Mouse (Mus musculus) MEL (cell line): Measurements from ENCODE around the gene Axin1. TPM values are rescaled to one million over a fixed set of nuclear protein-coding genes. Genes with fewer than 3 reads are reported as not detected.

Source experiments
- DNase-seq: peaks from one replicate; pipeline ENCODE4 v3.0.0; 2011; ENCODE audit warnings: low read depth, low spot score
- H3K27ac ChIP-seq: 2 replicates; pipeline ENCODE4 v1.5.1; 2012; ENCODE audit warnings: low read depth, mild to moderate bottlenecking, control low read depth, low read length, moderate library complexity; ENCODE audit not compliant: control insufficient read depth
- H3K27me3 ChIP-seq, 2 experiments: fragments of 150-350 bp in 1 of 2; sonication (generic) in 1 of 2; 2 replicates each; pipeline ENCODE4 v1.6.1; 2012; ENCODE audit warnings: low read length in 2 of 2, mild to moderate bottlenecking in 2 of 2, improper control_type of control experiment in 1 of 2, moderate library complexity in 1 of 2; ENCODE audit not compliant: insufficient read depth in 2 of 2, control insufficient read depth in 1 of 2
- H3K36me3 ChIP-seq, 2 experiments: 2 replicates each; pipeline ENCODE4 v1.6.1; 2012 to 2014; ENCODE audit warnings: low read length in 2 of 2, improper control_type of control experiment in 1 of 2, inconsistent platforms in 1 of 2, mild to moderate bottlenecking in 1 of 2; ENCODE audit not compliant: insufficient read depth in 2 of 2, control insufficient read depth in 1 of 2
- H3K4me1 ChIP-seq, 2 experiments: fragments of 150-350 bp in 1 of 2; sonication (generic) in 1 of 2; 2 replicates each; pipeline ENCODE4 v1.6.1; 2012; ENCODE audit warnings: low read length in 2 of 2, improper control_type of control experiment in 1 of 2, mild to moderate bottlenecking in 1 of 2; ENCODE audit not compliant: insufficient read depth in 2 of 2, control insufficient read depth in 1 of 2
- H3K4me3 ChIP-seq, 2 experiments: fragments of 150-350 bp in 1 of 2; sonication (generic) in 1 of 2; 2 replicates each; pipeline ENCODE4 v1.5.1; 2012; ENCODE audit warnings: low read depth in 2 of 2, low read length in 2 of 2, mild to moderate bottlenecking in 2 of 2, moderate library complexity in 2 of 2, control low read depth in 1 of 2, improper control_type of control experiment in 1 of 2; ENCODE audit not compliant: control insufficient read depth in 1 of 2, insufficient read depth in 1 of 2
- H3K79me2 ChIP-seq: 2 replicates; pipeline ENCODE4 v1.6.1; 2012; ENCODE audit warnings: mild to moderate bottlenecking, low read length, moderate library complexity; ENCODE audit not compliant: control insufficient read depth, poor library complexity, insufficient read depth
- H3K9ac ChIP-seq: 2 replicates; pipeline ENCODE4 v1.6.1; 2012; ENCODE audit warnings: low read depth, mild to moderate bottlenecking, control low read depth, low read length, moderate library complexity; ENCODE audit not compliant: control insufficient read depth, poor library complexity, severe bottlenecking
- H3K9me3 ChIP-seq: fragments of 150-350 bp; sonication (generic); replicated peaks from 2 replicates; pipeline ENCODE4 v1.6.1; 2012; ENCODE audit warnings: mild to moderate bottlenecking, low read length, improper control_type of control experiment, moderate library complexity; ENCODE audit not compliant: insufficient read depth
- CTCF ChIP-seq, 3 experiments: IDR thresholded peaks in 2 of 3; conservative IDR thresholded peaks in 1 of 3; 2 replicates each; pipeline ENCODE4 v1.5.1; 2011 to 2012; ENCODE audit warnings: low read length in 3 of 3, low read depth in 2 of 3, mild to moderate bottlenecking in 2 of 3, improper control_type of control experiment in 1 of 3, inconsistent platforms in 1 of 3, mixed read lengths in 1 of 3, moderate library complexity in 1 of 3; ENCODE audit not compliant: control insufficient read depth in 1 of 3, insufficient read depth in 1 of 3, poor library complexity in 1 of 3, severe bottlenecking in 1 of 3
- ELF1 ChIP-seq: IDR thresholded peaks from 2 replicates; pipeline ENCODE4 v1.6.1; 2014; ENCODE audit warnings: low read depth, mild to moderate bottlenecking, inconsistent platforms, low read length, improper control_type of control experiment, moderate library complexity
- EP300 ChIP-seq, 2 experiments: IDR thresholded peaks; 2 replicates each; pipeline ENCODE4 v1.6.1; 2011; ENCODE audit warnings: improper control_type of control experiment in 2 of 2, low read length in 2 of 2, low read depth in 1 of 2, mild to moderate bottlenecking in 1 of 2
- GATA1 ChIP-seq: IDR thresholded peaks from 2 replicates; pipeline ENCODE4 v1.6.1; 2011; ENCODE audit warnings: low read depth, low read length, improper control_type of control experiment
- HCFC1 ChIP-seq: IDR thresholded peaks from 2 replicates; pipeline ENCODE4 v1.6.1; 2012; ENCODE audit warnings: low read depth, mild to moderate bottlenecking, inconsistent platforms, low read length, improper control_type of control experiment, moderate library complexity
- JUND ChIP-seq: IDR thresholded peaks from 2 replicates; pipeline ENCODE4 v1.6.1; 2011; ENCODE audit warnings: low read depth, mild to moderate bottlenecking, improper control_type of control experiment, low read length
- KAT2A ChIP-seq: conservative IDR thresholded peaks from 2 replicates; pipeline ENCODE4 v1.6.1; 2012; ENCODE audit warnings: low read depth, low read length, improper control_type of control experiment, inconsistent platforms
- MAFK ChIP-seq: IDR thresholded peaks from 2 replicates; pipeline ENCODE4 v1.6.1; 2011; ENCODE audit warnings: low read depth, mild to moderate bottlenecking, low read length, improper control_type of control experiment, borderline replicate concordance
- MAX ChIP-seq: IDR thresholded peaks from 2 replicates; pipeline ENCODE4 v1.6.1; 2011; ENCODE audit warnings: low read length, improper control_type of control experiment
- MAZ ChIP-seq: IDR thresholded peaks from 2 replicates; pipeline ENCODE4 v1.6.1; 2012; ENCODE audit warnings: low read depth, mild to moderate bottlenecking, inconsistent platforms, low read length, improper control_type of control experiment
- MEF2A ChIP-seq: IDR thresholded peaks from 2 replicates; pipeline ENCODE4 v1.6.1; 2014; ENCODE audit warnings: low read depth, mild to moderate bottlenecking, inconsistent platforms, low read length, improper control_type of control experiment; ENCODE audit not compliant: poor library complexity, insufficient replicate concordance, severe bottlenecking; ENCODE audit errors: extremely low read depth
- MYB ChIP-seq: IDR thresholded peaks from 2 replicates; pipeline ENCODE4 v1.6.1; 2011; ENCODE audit warnings: mild to moderate bottlenecking, low read depth, low read length, improper control_type of control experiment
- NELFE ChIP-seq: IDR thresholded peaks from 2 replicates; pipeline ENCODE4 v1.6.1; 2011; ENCODE audit warnings: low read depth, low read length, improper control_type of control experiment
- POLR2AphosphoS2 ChIP-seq: IDR thresholded peaks from 2 replicates; pipeline ENCODE4 v1.6.1; 2011; ENCODE audit warnings: low read length, improper control_type of control experiment
- RAD21 ChIP-seq: IDR thresholded peaks from 2 replicates; pipeline ENCODE4 v1.6.1; 2011; ENCODE audit warnings: mild to moderate bottlenecking, low read depth, low read length, improper control_type of control experiment
- RCOR1 ChIP-seq: IDR thresholded peaks from 2 replicates; pipeline ENCODE4 v1.6.1; 2012; ENCODE audit warnings: low read depth, mild to moderate bottlenecking, inconsistent platforms, low read length, improper control_type of control experiment
- SMC3 ChIP-seq: IDR thresholded peaks from 2 replicates; pipeline ENCODE4 v1.6.1; 2011; ENCODE audit warnings: low read depth, low read length, improper control_type of control experiment
- TBP ChIP-seq: IDR thresholded peaks from 2 replicates; pipeline ENCODE4 v1.8.0; 2011; ENCODE audit warnings: low read depth, low read length, improper control_type of control experiment
- TCF12 ChIP-seq: IDR thresholded peaks from 2 replicates; pipeline ENCODE4 v1.6.1; 2014; ENCODE audit warnings: low read depth, mild to moderate bottlenecking, inconsistent platforms, low read length, improper control_type of control experiment, moderate library complexity
- ZC3H11A ChIP-seq: IDR thresholded peaks from 2 replicates; pipeline ENCODE4 v1.6.1; 2012; ENCODE audit warnings: low read depth, mild to moderate bottlenecking, inconsistent platforms, low read length, improper control_type of control experiment
- ZKSCAN1 ChIP-seq: IDR thresholded peaks from 2 replicates; pipeline ENCODE4 v1.6.1; 2012; ENCODE audit warnings: low read depth, mild to moderate bottlenecking, inconsistent platforms, low read length, improper control_type of control experiment, moderate library complexity
- ZMIZ1 ChIP-seq: IDR thresholded peaks from 2 replicates; pipeline ENCODE4 v1.6.1; 2012; ENCODE audit warnings: low read depth, mild to moderate bottlenecking, inconsistent platforms, low read length, improper control_type of control experiment, moderate library complexity
- ZNF384 ChIP-seq: IDR thresholded peaks from 2 replicates; pipeline ENCODE4 v1.6.1; 2012; ENCODE audit warnings: low read depth, mild to moderate bottlenecking, inconsistent platforms, low read length, improper control_type of control experiment
- polyA plus RNA-seq, 2 experiments: library from polyadenylated mRNA; stranded (reverse) in 1 of 2; unstranded in 1 of 2; fragments of >175 nt in 1 of 2; fragments of >200 nt in 1 of 2; gene quantifications; 2 replicates each; pipeline versions ENCODE4 v1.2.1 to v1.2.4; 2012; ENCODE audit warnings: low replicate concordance in 2 of 2, low read depth in 1 of 2; ENCODE audit not compliant: insufficient read length in 2 of 2, insufficient read depth in 1 of 2, missing spikeins in 1 of 2
- total RNA-seq: library from RNA; depleted of rRNA; stranded (reverse); fragments of 300-350 nt; gene quantifications from 2 replicates; pipeline ENCODE4 v1.2.3, GENCODE M21; 2012

Gene Axin1
- total and polyA plus RNA-seq, 3 experiments, result 33.5 to 54.2 TPM; not detected in 1

DNA sequence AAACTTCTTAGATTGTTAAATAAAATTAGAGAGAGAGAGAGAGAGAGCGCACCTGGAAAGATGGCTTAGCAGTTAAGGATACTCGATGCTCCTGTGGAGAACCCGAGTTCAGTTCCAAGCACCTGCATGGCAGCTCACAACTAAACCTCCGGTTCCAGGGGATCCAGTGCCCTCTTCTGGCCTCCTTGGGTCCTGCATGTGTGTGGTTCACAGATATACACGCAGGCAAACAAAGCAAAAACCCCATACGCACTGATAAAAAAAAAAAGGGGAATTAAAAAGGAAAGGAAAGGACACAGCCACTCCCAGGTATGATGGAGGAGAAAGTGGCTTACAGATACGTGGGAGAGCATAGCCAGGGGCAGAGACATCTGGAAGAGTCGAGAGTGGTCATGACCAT, 94.4 kb downstream of the Axin1 start:
- TF ChIP-seq RCOR1 (peak; percentile 19; the same call in 1 of the 2 replicates), ZMIZ1 (no peak), JUND (no peak), CTCF (IDR thresholded peaks at IDR 0.05 in 2 of 3, conservative IDR thresholded peaks at IDR 0.05 in 1 of 3; ENCODE audit: control insufficient read depth in 1 of 3, insufficient read depth in 1 of 3, low read depth in 2 of 3, low read length in 3 of 3, poor library complexity in 1 of 3, severe bottlenecking in 1 of 3) (peak; percentile 76 to 85 (median 79)), POLR2AphosphoS2 (no peak), NELFE (no peak), MAZ (no peak), ZKSCAN1 (0 out of 2 replicates have a peak, but pooled peaks have one; percentile 16), MEF2A (no peak), ZNF384 (peak; percentile 81), KAT2A (no peak), MYB (no peak), RAD21 (peak; percentile 79), HCFC1 (no peak), GATA1 (0 out of 2 replicates have a peak, but pooled peaks have one; percentile 19), TCF12 (0 out of 2 replicates have a peak, but pooled peaks have one; percentile 14), SMC3 (peak; percentile 69), EP300 (IDR thresholded peaks at IDR 0.05; ENCODE audit: low read depth in 1 of 2, low read length in 2 of 2) (0 out of 4 replicates have a peak, but pooled peaks have one; percentile 4 to 21), MAX (0 out of 2 replicates have a peak, but pooled peaks have one; percentile 21), ZC3H11A (peak; percentile 80), MAFK (no peak), ELF1 (0 out of 2 replicates have a peak, but pooled peaks have one; percentile 25)
- Histone ChIP-seq H3K27me3 (no peaks in the 10 kb centered on the region), H3K79me2 (no peaks in the 10 kb centered on the region), H3K4me1 (peaks cover 8 to 23% of the 10 kb centered on the region in 2 experiments), H3K9me3 (no peaks in the 10 kb centered on the region), H3K36me3 (peaks cover 0 to 16% of the 10 kb centered on the region in 2 experiments; a peak in 2 of 4 replicates), H3K27ac (no peak overlapping the region), H3K4me3 (no peak overlapping the region), H3K9ac (no peak overlapping the region)
- peak; percentile 79 for DNase-seq

DNA sequence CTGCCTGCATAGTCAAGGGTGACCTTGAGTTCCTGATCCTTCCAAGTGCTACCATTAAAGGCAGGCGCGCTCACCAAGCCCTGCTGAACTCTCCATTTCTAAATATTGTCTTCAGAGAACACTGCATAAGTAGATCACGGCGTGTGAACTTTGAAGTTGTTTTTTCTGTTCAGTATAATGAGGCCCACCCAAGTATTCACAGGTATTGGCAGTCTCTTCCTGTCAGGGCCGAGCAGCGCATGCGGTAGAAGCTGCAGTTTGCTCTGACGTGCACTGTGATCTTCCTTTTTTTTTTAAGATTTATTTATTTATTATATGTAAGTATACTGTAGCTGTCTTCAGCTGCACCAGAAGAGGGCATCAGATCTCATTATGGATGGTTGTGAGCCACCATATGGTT, 95.9 kb downstream of the Axin1 start:
- Histone ChIP-seq H3K79me2 (no peaks in the 10 kb centered on the region), H3K4me1 (peaks cover 8 to 27% of the 10 kb centered on the region in 2 experiments), H3K27ac (no peak overlapping the region), H3K36me3 (peaks cover 0 to 16% of the 10 kb centered on the region in 2 experiments; a peak in 2 of 4 replicates), H3K9ac (no peak overlapping the region), H3K9me3 (no peaks in the 10 kb centered on the region), H3K27me3 (no peaks in the 10 kb centered on the region), H3K4me3 (no peak overlapping the region)
- TF ChIP-seq CTCF (IDR thresholded peaks at IDR 0.05 in 2 of 3, conservative IDR thresholded peaks at IDR 0.05 in 1 of 3; ENCODE audit: control insufficient read depth in 1 of 3, insufficient read depth in 1 of 3, low read depth in 2 of 3, low read length in 3 of 3, poor library complexity in 1 of 3, severe bottlenecking in 1 of 3) (peak in 2 of 3 experiments; percentile 2 to 10; a peak in 2 of 6 replicates), ZNF384 (peak; percentile 39; the same call in 1 of the 2 replicates), SMC3 (0 out of 2 replicates have a peak, but pooled peaks have one; percentile 3), KAT2A (no peak), TBP (0 out of 2 replicates have a peak, but pooled peaks have one; percentile 21)
- DNase-seq, result no peak
